Mouse (Mus musculus) embryonic stem cell, embryonic (primary cell): ENCODE data around the gene Tbc1d9b.

Experiments
- CTCF ChIA-PET, 4 experiments: fragments of 300-600 bp in 2 of 4; fragments of 350-600 bp in 2 of 4; sonication (Branson Sonifier 250); formaldehyde crosslinking; loops; one replicate each; lab custom pipeline; 2022; ENCODE audit warnings: inconsistent platforms in 2 of 4; lab: Charles Lee
- POLR2A ChIA-PET, 4 experiments: fragments of 300-600 bp in 2 of 4; fragments of 350-600 bp in 2 of 4; sonication (Branson Sonifier 250); formaldehyde crosslinking; loops; one replicate each; lab custom pipeline; 2022; ENCODE audit warnings: antibody characterized with exemption in 4 of 4, inconsistent platforms in 1 of 4; lab: Charles Lee

Gene Tbc1d9b

GRCm38 (mm10) chr11:50114329-50114728 is 16.9 kb upstream of the Tbc1d9b start:
- ChIA-PET POLR2A (interaction anchor here (0.5 to 1.4 kb wide), 13 partner anchors 16 to 264 kb away, joined by 3 to 6 read pairs (median 3); no protein-coding TSS in a partner anchor), CTCF (interaction anchor here (0.5 to 3.1 kb wide), 69 partner anchors 8 to 708 kb away, joined by 3 to 20 read pairs (median 4); partner anchors contain the start of genes Tbc1d9b (in 2 of the 4), Cby3 (in 1 of the 4) and Mrnip (in 1 of the 4))

- ChIA-PET POLR2A (interaction anchor here in 3 of 4 experiments (0.6 to 1.0 kb wide), 3 partner anchors 15 to 87 kb away, joined by 3 to 4 read pairs (median 3); no protein-coding TSS in a partner anchor), CTCF (interaction anchor here in 3 of 4 experiments (0.6 to 2.4 kb wide), 5 partner anchors 8 to 136 kb away, joined by 3 to 15 read pairs (median 4); no protein-coding TSS in a partner anchor)
Measured at GRCm38 (mm10) chr11:50122631-50123081, 8.5 kb upstream of the Tbc1d9b start.

- ChIA-PET POLR2A (interaction anchor here in 2 of 4 experiments (0.6 to 1.3 kb wide), 6 partner anchors 10 to 243 kb away, joined by 3 to 5 read pairs (median 4); partner anchors contain the start of gene Mrnip (in 1 of the 2)), CTCF (interaction anchor here (0.6 to 2.2 kb wide), 5 partner anchors 13 to 245 kb away, joined by 3 to 8 read pairs (median 6); no protein-coding TSS in a partner anchor)
Measured at GRCm38 (mm10) chr11:50127781-50128180, 3.4 kb upstream of the Tbc1d9b start.

- ChIA-PET CTCF (interaction anchor here (0.5 to 3.3 kb wide), 16 partner anchors 17 to 987 kb away, joined by 3 to 53 read pairs (median 4); partner anchors contain the start of gene Maml1 (in 1 of the 4)), POLR2A (interaction anchor here (0.7 to 2.7 kb wide), 25 partner anchors 9 to 290 kb away, joined by 3 to 17 read pairs (median 3); partner anchors contain the start of genes Mgat4b (in 3 of the 4), Sqstm1 (in 3 of the 4), Hnrnph1 (in 1 of the 4) and Mrnip (in 1 of the 4))
Measured at GRCm38 (mm10) chr11:50131801-50132201, 605 bp downstream of the Tbc1d9b start.

- POLR2A ChIA-PET = interaction anchor here (0.6 to 2.7 kb wide), 24 partner anchors 8 to 290 kb away, joined by 3 to 17 read pairs (median 3); partner anchors contain the start of genes Mgat4b (in 3 of the 4), Sqstm1 (in 3 of the 4), Hnrnph1 (in 1 of the 4) and Mrnip (in 1 of the 4)
- CTCF ChIA-PET = interaction anchor here (0.5 to 3.3 kb wide), 16 partner anchors 18 to 988 kb away, joined by 3 to 53 read pairs (median 4); partner anchors contain the start of gene Maml1 (in 1 of the 4)
Measured at GRCm38 (mm10) chr11:50132265-50132664, 1.1 kb downstream of the Tbc1d9b start.

- CTCF ChIA-PET = no interaction called here
Measured at GRCm38 (mm10) chr11:50134136-50134859, 3.1 kb downstream of the Tbc1d9b start.

GRCm38 (mm10) chr11:50138206-50138822 is 7.1 kb downstream of the Tbc1d9b start:
- ChIA-PET POLR2A (interaction anchor here in 3 of 4 experiments (0.6 to 1.9 kb wide), 11 partner anchors 9 to 253 kb away, joined by 3 to 9 read pairs (median 3); partner anchors contain the start of genes Mgat4b (in 3 of the 3), Sqstm1 (in 3 of the 3) and Mrnip (in 1 of the 3)), CTCF (interaction anchor here in 2 of 4 experiments (0.6 to 1.8 kb wide), 2 partner anchors 152 to 155 kb away, joined by 3 to 5 read pairs; no protein-coding TSS in a partner anchor)

More at GRCm38 (mm10) chr11:50134136-50134859, 3.1 kb downstream of the Tbc1d9b start:
- POLR2A ChIA-PET = interaction anchor here in 3 of 4 experiments (0.8 to 1.3 kb wide), 4 partner anchors 10 to 91 kb away, joined by 3 read pairs; no protein-coding TSS in a partner anchor

GRCm38 (mm10) chr11:50139571-50139970 is 8.4 kb downstream of the Tbc1d9b start:
- POLR2A ChIA-PET = interaction anchor here in 3 of 4 experiments (0.5 to 1.9 kb wide), 10 partner anchors 9 to 367 kb away, joined by 3 to 9 read pairs (median 4); partner anchors contain the start of genes Mgat4b (in 3 of the 3), Sqstm1 (in 3 of the 3), Mrnip (in 2 of the 3) and Tbc1d9b (in 1 of the 3)
- CTCF ChIA-PET = interaction anchor here in 1 of 4 experiments (1.2 to 1.8 kb wide), 3 partner anchors 9 to 268 kb away, joined by 3 to 5 read pairs (median 3); no protein-coding TSS in a partner anchor

- POLR2A ChIA-PET = interaction anchor here in 2 of 4 experiments (0.5 to 1.4 kb wide), 4 partner anchors 9 to 106 kb away, joined by 3 to 9 read pairs (median 3); no protein-coding TSS in a partner anchor
Measured at GRCm38 (mm10) chr11:50145529-50145928, 14.3 kb downstream of the Tbc1d9b start.

GRCm38 (mm10) chr11:50146121-50146520 is 14.9 kb downstream of the Tbc1d9b start:
- CTCF ChIA-PET = interaction anchor here in 1 of 4 experiments (0.6 kb wide), 1 partner anchor 77 kb away, joined by 3 read pairs; no protein-coding TSS in a partner anchor
- POLR2A ChIA-PET = interaction anchor here in 2 of 4 experiments (1.3 to 1.4 kb wide), 2 partner anchors 8 to 63 kb away, joined by 3 read pairs; no protein-coding TSS in a partner anchor

More at GRCm38 (mm10) chr11:50145529-50145928, 14.3 kb downstream of the Tbc1d9b start:
- CTCF ChIA-PET = interaction anchor here in 1 of 4 experiments (1.2 kb wide), 1 partner anchor 16 kb away, joined by 3 read pairs; no protein-coding TSS in a partner anchor

GRCm38 (mm10) chr11:50147267-50147957 is 16.2 kb downstream of the Tbc1d9b start:
- POLR2A ChIA-PET = interaction anchor here in 2 of 4 experiments (0.8 to 1.4 kb wide), 5 partner anchors 9 to 230 kb away, joined by 3 to 4 read pairs (median 3); partner anchors contain the start of genes Mgat4b (in 1 of the 2), Mrnip (in 1 of the 2) and Sqstm1 (in 1 of the 2)
- CTCF ChIA-PET = interaction anchor here in 2 of 4 experiments (0.5 to 1.5 kb wide), 4 partner anchors 14 to 1708 kb away, joined by 3 to 5 read pairs (median 3); no protein-coding TSS in a partner anchor

- POLR2A ChIA-PET = interaction anchor here in 2 of 4 experiments (0.8 to 1.6 kb wide), 6 partner anchors 10 to 229 kb away, joined by 3 to 4 read pairs (median 3); partner anchors contain the start of genes Mgat4b (in 1 of the 2), Mrnip (in 1 of the 2) and Sqstm1 (in 1 of the 2)
- CTCF ChIA-PET = interaction anchor here in 2 of 4 experiments (0.5 to 1.5 kb wide), 3 partner anchors 13 to 1707 kb away, joined by 3 to 5 read pairs (median 3); no protein-coding TSS in a partner anchor
Measured at GRCm38 (mm10) chr11:50147958-50148476, 16.8 kb downstream of the Tbc1d9b start.

- CTCF ChIA-PET = interaction anchor here in 3 of 4 experiments (0.6 to 1.5 kb wide), 3 partner anchors 12 to 163 kb away, joined by 3 to 5 read pairs (median 5); no protein-coding TSS in a partner anchor
- POLR2A ChIA-PET = interaction anchor here in 2 of 4 experiments (0.9 to 1.6 kb wide), 4 partner anchors 15 to 100 kb away, joined by 3 to 4 read pairs (median 4); no protein-coding TSS in a partner anchor
Measured at GRCm38 (mm10) chr11:50149200-50149599, 18.0 kb downstream of the Tbc1d9b start.

- CTCF ChIA-PET = interaction anchor here in 1 of 4 experiments (1.0 kb wide), 1 partner anchor 11 kb away, joined by 5 read pairs; no protein-coding TSS in a partner anchor
- POLR2A ChIA-PET = interaction anchor here in 2 of 4 experiments (0.5 to 3.0 kb wide), 8 partner anchors 15 to 99 kb away, joined by 3 to 10 read pairs (median 4); partner anchors contain the start of genes Mgat4b (in 1 of the 2), Mrnip (in 1 of the 2) and Sqstm1 (in 1 of the 2)
Measured at GRCm38 (mm10) chr11:50149603-50150150, 18.5 kb downstream of the Tbc1d9b start.

GRCm38 (mm10) chr11:50151374-50151773 is 20.2 kb downstream of the Tbc1d9b start:
- POLR2A ChIA-PET = interaction anchor here in 2 of 4 experiments (0.8 to 4.4 kb wide), 7 partner anchors 8 to 59 kb away, joined by 3 to 18 read pairs (median 4); partner anchors contain the start of genes Mgat4b (in 1 of the 2), Mrnip (in 1 of the 2) and Sqstm1 (in 1 of the 2)
- CTCF ChIA-PET = interaction anchor here in 3 of 4 experiments (1.1 to 2.1 kb wide), 3 partner anchors 10 to 11 kb away, joined by 3 to 10 read pairs (median 6); no protein-coding TSS in a partner anchor
